In the genomic region with DNA sequence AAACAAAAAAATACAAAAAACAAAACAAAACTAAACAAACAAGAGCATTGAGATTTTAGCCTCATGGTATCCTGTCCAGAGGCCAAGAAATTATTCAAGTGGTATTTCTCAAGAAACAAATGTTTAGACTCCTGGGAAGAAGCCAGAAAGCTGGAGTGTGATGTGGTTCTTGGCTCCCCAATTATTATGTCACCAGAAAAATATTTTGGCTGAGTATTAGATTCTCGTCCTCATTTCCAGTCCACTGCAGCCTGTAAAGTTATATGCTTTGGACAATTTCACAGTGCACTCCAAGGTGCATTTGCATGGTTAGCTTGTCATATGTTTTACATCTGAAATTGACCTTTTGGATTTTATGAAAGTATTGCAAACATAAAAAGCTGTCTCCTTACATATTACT, we compare ENCODE assay signal across 10 mouse cellular contexts. TPM values are rescaled to one million over a fixed set of nuclear protein-coding genes. Genes with fewer than 3 reads are reported as not detected.
DNase-seq lines count a peak whose midpoint lies in the region; ATAC-seq lines count a peak whose summit lies in the region.
"Had no signal": no experiment of that assay in that cellular context is flagged by ENCODE, and none has a peak within 500 bp of the region (broad histone marks: within the 10 kb centered on the region; RNA-seq: fewer than 3 reads in every experiment).

No protein-coding gene starts in this region.

- ATAC-seq in heart, embryonic 11.5 days (replicated peaks; ENCODE audit: insufficient number of reproducible peaks, low FRiP score, low TSS enrichment): no peak
- peak; percentile 52 for ATAC-seq in intestine, embryonic 16.5 days
- no peak for ATAC-seq in CD4-positive, CD25-positive, alpha-beta regulatory T cell, adult 4 months

- DNase-seq in heart, adult 9 months (ENCODE audit: low spot score in 2 of 2): peak; percentile 13 to 65
- DNase-seq in urinary bladder, postnatal 14 days (ENCODE audit: low spot score): peak; percentile 2
- no peak for DNase-seq in urinary bladder, adult 2 months (ENCODE audit: low spot score)
- DNase-seq in cerebellum, adult 8-10 months: no peak
- DNase-seq: cerebellum, adult 9-10 months; gastrocnemius, postnatal 36 days; thymus, adult 18-20 months had no signal

- no peaks in the 10 kb centered on the region for H3K27me3 ChIP-seq in heart, embryonic 11.5 days (ENCODE audit: control insufficient read depth, insufficient read depth, low read length)
- H3K27me3 ChIP-seq in intestine, embryonic 16.5 days (replicated peaks; ENCODE audit: control insufficient read depth, insufficient read depth, low read length): no peaks in the 10 kb centered on the region

- H3K4me2 ChIP-seq in heart, embryonic 11.5 days: no peak overlapping the region
- H3K4me2 ChIP-seq in intestine, embryonic 16.5 days (ENCODE audit: low read depth, low read length): no peak overlapping the region

- no peaks in the 10 kb centered on the region for H3K9me3 ChIP-seq in heart, embryonic 11.5 days (replicated peaks; ENCODE audit: control insufficient read depth, low read length)
- no peaks in the 10 kb centered on the region for H3K9me3 ChIP-seq in intestine, embryonic 16.5 days (ENCODE audit: control insufficient read depth, low read length)

- no peak overlapping the region for H3K4me3 ChIP-seq in heart, embryonic 11.5 days (ENCODE audit: low read depth, low read length)
- H3K4me3 ChIP-seq in intestine, embryonic 16.5 days (ENCODE audit: low read length): no peak overlapping the region

- H3K36me3 ChIP-seq in heart, embryonic 11.5 days (ENCODE audit: control insufficient read depth, insufficient read depth, low read length): no peaks in the 10 kb centered on the region
- no peaks in the 10 kb centered on the region for H3K36me3 ChIP-seq in intestine, embryonic 16.5 days (ENCODE audit: control insufficient read depth, insufficient read depth, low read length)

- H3K27ac ChIP-seq in heart, embryonic 11.5 days (ENCODE audit: low read depth, low read length): no peak overlapping the region
- no peak overlapping the region for H3K27ac ChIP-seq in intestine, embryonic 16.5 days (ENCODE audit: low read length)

- H3K4me1 ChIP-seq in heart, embryonic 11.5 days (ENCODE audit: control insufficient read depth, insufficient read depth, low read length): no peaks in the 10 kb centered on the region
- H3K4me1 ChIP-seq in intestine, embryonic 16.5 days (ENCODE audit: control insufficient read depth, insufficient read depth, low read length): no peaks in the 10 kb centered on the region

- 35% methylated on average over 1 of the region's 1 CpGs for WGBS in heart, embryonic 11.5 days (ENCODE audit: insufficient replicate concordance)
- 46% methylated on average over 1 of the region's 1 CpGs for WGBS in intestine, embryonic 16.5 days

- H3K9ac ChIP-seq in heart, embryonic 11.5 days (ENCODE audit: low read depth, low read length): no peak overlapping the region
- H3K9ac ChIP-seq in intestine, embryonic 16.5 days (ENCODE audit: low read depth, low read length): no peak overlapping the region

RNA-seq across cellular contexts. Expression of a gene that starts 0.8 kb away (rescaled TPM):
- polyA plus RNA-seq in heart, embryonic 11.5 days (2014; fragmentation: Nextera tagmentation; extraction: Ambion mirVana): not detected in 2 replicates
- 3.7 and 5.2 TPM in 2 replicates for polyA plus RNA-seq in urinary bladder, adult 2 months (2012; rRNA removed)
- polyA plus RNA-seq in intestine, embryonic 16.5 days (2015; fragmentation: Nextera tagmentation; extraction: Ambion mirVana): not detected in 2 replicates
- not detected for polyA plus RNA-seq in CD4-positive, CD25-positive, alpha-beta regulatory T cell, adult 4 months (2017; shearing (Covaris generic))

RNA-seq across cellular contexts. Expression of a gene that starts 23.8 kb away (rescaled TPM):
- polyA plus RNA-seq in heart, embryonic 11.5 days (2014; fragmentation: Nextera tagmentation; extraction: Ambion mirVana): not detected in 2 replicates
- polyA plus RNA-seq in urinary bladder, adult 2 months (2012; rRNA removed): not detected in 2 replicates
- not detected in 2 replicates for polyA plus RNA-seq in intestine, embryonic 16.5 days (2015; fragmentation: Nextera tagmentation; extraction: Ambion mirVana)
- polyA plus RNA-seq in CD4-positive, CD25-positive, alpha-beta regulatory T cell, adult 4 months (2017; shearing (Covaris generic)): not detected

Comparison
In these comparisons a context has a peak if more than half of its experiments do, and no peak if none do; other contexts are left out.
1. DNase-seq: peak in heart, adult 9 months (2 of 2) and urinary bladder, postnatal 14 days (single experiment); none in urinary bladder, adult 2 months (single experiment) and cerebellum, adult 8-10 months (single experiment).